ENCODE assay signal across 8 mouse cellular contexts in genomic region chr7:139484206-139484955, GRCm38 (mm10).
DNase-seq lines count a peak whose midpoint lies in the region; ATAC-seq and TF ChIP-seq lines count a peak whose summit lies in the region.

No protein-coding gene starts in this region.

- H3K4me3 ChIP-seq in kidney, postnatal 0 days (replicated peaks; ENCODE audit: low read depth, low read length): no peak overlapping the region
- no peak overlapping the region for H3K4me3 ChIP-seq in lung, postnatal 0 days (ENCODE audit: low read depth, low read length)

- H3K36me3 ChIP-seq in kidney, postnatal 0 days (ENCODE audit: insufficient read depth, low read length): 0 out of 2 replicates have a peak, but pooled peaks cover 8% of the 10 kb centered on the region
- H3K36me3 ChIP-seq in lung, postnatal 0 days (ENCODE audit: insufficient read depth, low read length): no peaks in the 10 kb centered on the region

- peak; percentile 20 for DNase-seq in ovary, adult 18-20 months (ENCODE audit: low spot score)
- DNase-seq in ovary, postnatal 10 days (ENCODE audit: low spot score): no peak
- peak; percentile 18 for DNase-seq in brain, embryonic 18.5 days (ENCODE audit: low read depth, low spot score)
- DNase-seq in forelimb bud, embryonic 11.5 days (ENCODE audit: low read depth, low spot score): peak; percentile 46
- peak; percentile 67 for DNase-seq in kidney, postnatal 0 days (ENCODE audit: low spot score)
- DNase-seq in lung, postnatal 0 days (ENCODE audit: low spot score): peak; percentile 54
- DNase-seq in right cerebral cortex, adult 18-20 months: peak; percentile 70

- no peak overlapping the region for H3K4me2 ChIP-seq in kidney, postnatal 0 days (ENCODE audit: low read length)
- H3K4me2 ChIP-seq in lung, postnatal 0 days (replicated peaks; ENCODE audit: low read depth, low read length): no peak overlapping the region

- H3K4me1 ChIP-seq in kidney, postnatal 0 days (replicated peaks; ENCODE audit: insufficient read depth, low read length): no peaks in the 10 kb centered on the region
- H3K4me1 ChIP-seq in lung, postnatal 0 days (ENCODE audit: insufficient read depth, low read depth, low read length): no peaks in the 10 kb centered on the region

- ATAC-seq in kidney, postnatal 0 days (replicated peaks; ENCODE audit: low FRiP score, low read depth): no peak
- peak; percentile 33; the same call in 1 of the 2 replicates for ATAC-seq in lung, postnatal 0 days
- ATAC-seq in activated CD4-positive, CD25-positive, alpha-beta regulatory T cell, adult 4 months: no peak

- no peaks in the 10 kb centered on the region for H3K9me3 ChIP-seq in kidney, postnatal 0 days (replicated peaks; ENCODE audit: low read length)
- H3K9me3 ChIP-seq in lung, postnatal 0 days (ENCODE audit: low read length): no peaks in the 10 kb centered on the region

- WGBS in kidney, postnatal 0 days: 63% methylated on average over 9 of the region's 9 CpGs
- 59% methylated on average over 9 of the region's 9 CpGs for WGBS in lung, postnatal 0 days

- peak; percentile 82 for TF ChIP-seq CTCF in kidney, postnatal 0 days (IDR thresholded peaks at IDR 0.05; ENCODE audit: low read depth)
- TF ChIP-seq CTCF in lung, postnatal 0 days (IDR thresholded peaks at IDR 0.05): peak; percentile 82

- no peak for TF ChIP-seq EP300 in lung, postnatal 0 days (IDR thresholded peaks at IDR 0.05)

- H3K27ac ChIP-seq in kidney, postnatal 0 days: no peak overlapping the region
- H3K27ac ChIP-seq in lung, postnatal 0 days (ENCODE audit: low read length): no peak overlapping the region

- H3K27me3 ChIP-seq in kidney, postnatal 0 days (ENCODE audit: insufficient read depth, low read length): no peaks in the 10 kb centered on the region
- H3K27me3 ChIP-seq in lung, postnatal 0 days (replicated peaks; ENCODE audit: insufficient read depth, low read length): no peaks in the 10 kb centered on the region

- no peak overlapping the region for H3K9ac ChIP-seq in kidney, postnatal 0 days (ENCODE audit: low read depth, low read length)
- H3K9ac ChIP-seq in lung, postnatal 0 days (replicated peaks; ENCODE audit: low read depth): no peak overlapping the region
